Mouse (Mus musculus): ENCODE data around the gene Nostrin.

The Nostrin gene

GRCm38 (mm10) chr2:69128921-69129395 lies 6.6 kb upstream of the Nostrin start:
- no peak for DNase-seq (ENCODE audit: low read depth, low spot score)

- DNase-seq (ENCODE audit: low read depth, low spot score): no peak
Observed at GRCm38 (mm10) chr2:69129425-69130210, 6.0 kb upstream of the Nostrin start.

- no peak for DNase-seq (ENCODE audit: low read depth, low spot score)
Observed at GRCm38 (mm10) chr2:69132046-69132445, 3.6 kb upstream of the Nostrin start.

- DNase-seq (ENCODE audit: low read depth, low spot score): no peak
Observed at GRCm38 (mm10) chr2:69132488-69133040, 3.0 kb upstream of the Nostrin start.

GRCm38 (mm10) chr2:69134186-69134585 lies 1.4 kb upstream of the Nostrin start:
- DNase-seq (ENCODE audit: low read depth, low spot score): no peak

GRCm38 (mm10) chr2:69134937-69135336 lies 663 bp upstream of the Nostrin start:
- no peak for DNase-seq (ENCODE audit: low read depth, low spot score)

GRCm38 (mm10) chr2:69137406-69138084 lies 1.9 kb downstream of the Nostrin start:
- DNase-seq (ENCODE audit: low read depth, low spot score): no peak

- no peak for DNase-seq (ENCODE audit: low read depth, low spot score)
Observed at GRCm38 (mm10) chr2:69138759-69139158, 3.2 kb downstream of the Nostrin start.

- DNase-seq (ENCODE audit: low read depth, low spot score): no peak
Observed at GRCm38 (mm10) chr2:69140215-69140614, 4.6 kb downstream of the Nostrin start.

- DNase-seq (ENCODE audit: low read depth, low spot score): no peak
Observed at GRCm38 (mm10) chr2:69140816-69141215, 5.2 kb downstream of the Nostrin start.

GRCm38 (mm10) chr2:69148691-69149090 lies 13.1 kb downstream of the Nostrin start:
- no peak for DNase-seq (ENCODE audit: low read depth, low spot score)

- DNase-seq (ENCODE audit: low read depth, low spot score): no peak
Observed at GRCm38 (mm10) chr2:69149154-69149553, 13.6 kb downstream of the Nostrin start.

- no peak for DNase-seq (ENCODE audit: low read depth, low spot score)
Observed at GRCm38 (mm10) chr2:69150841-69151240, 15.2 kb downstream of the Nostrin start.

GRCm38 (mm10) chr2:69155861-69156260 lies 20.3 kb downstream of the Nostrin start:
- no peak for DNase-seq (ENCODE audit: low read depth, low spot score)

- DNase-seq (ENCODE audit: low read depth, low spot score): no peak
Observed at GRCm38 (mm10) chr2:69156283-69156682, 20.7 kb downstream of the Nostrin start.

- DNase-seq (ENCODE audit: low read depth, low spot score): no peak
Observed at GRCm38 (mm10) chr2:69158907-69159306, 23.3 kb downstream of the Nostrin start.

GRCm38 (mm10) chr2:69170395-69171077 lies 34.9 kb downstream of the Nostrin start:
- DNase-seq (ENCODE audit: low read depth, low spot score): no peak

- DNase-seq (ENCODE audit: low read depth, low spot score): no peak
Observed at GRCm38 (mm10) chr2:69175296-69175695, 39.7 kb downstream of the Nostrin start.

- no peak for DNase-seq (ENCODE audit: low read depth, low spot score)
Observed at GRCm38 (mm10) chr2:69179721-69180120, 44.1 kb downstream of the Nostrin start.

- DNase-seq (ENCODE audit: low read depth, low spot score): no peak
Observed at GRCm38 (mm10) chr2:69187990-69188389, 52.4 kb downstream of the Nostrin start.

- no peak for DNase-seq (ENCODE audit: low read depth, low spot score)
Observed at GRCm38 (mm10) chr2:69188732-69189131, 53.1 kb downstream of the Nostrin start.

- no peak for DNase-seq (ENCODE audit: low read depth, low spot score)
Observed at GRCm38 (mm10) chr2:69189222-69189621, 53.6 kb downstream of the Nostrin start.

Data from CD4-positive helper T cell, adult 2 months (primary cell).